Mouse (Mus musculus): ENCODE measurements around the gene Unc5b.

Unc5b gene

GRCm38 (mm10) chr10:60821311-60821710 lies 10.1 kb downstream of the Unc5b start:
- DNase-seq (ENCODE audit: low spot score): no peak

- DNase-seq (ENCODE audit: low spot score): no peak
Observed at GRCm38 (mm10) chr10:60820552-60820951, 10.8 kb downstream of the Unc5b start.

- DNase-seq (ENCODE audit: low spot score): no peak
Observed at GRCm38 (mm10) chr10:60819654-60820192, 11.7 kb downstream of the Unc5b start.

- DNase-seq (ENCODE audit: low spot score): no peak
Observed at GRCm38 (mm10) chr10:60819179-60819578, 12.2 kb downstream of the Unc5b start.

DNA sequence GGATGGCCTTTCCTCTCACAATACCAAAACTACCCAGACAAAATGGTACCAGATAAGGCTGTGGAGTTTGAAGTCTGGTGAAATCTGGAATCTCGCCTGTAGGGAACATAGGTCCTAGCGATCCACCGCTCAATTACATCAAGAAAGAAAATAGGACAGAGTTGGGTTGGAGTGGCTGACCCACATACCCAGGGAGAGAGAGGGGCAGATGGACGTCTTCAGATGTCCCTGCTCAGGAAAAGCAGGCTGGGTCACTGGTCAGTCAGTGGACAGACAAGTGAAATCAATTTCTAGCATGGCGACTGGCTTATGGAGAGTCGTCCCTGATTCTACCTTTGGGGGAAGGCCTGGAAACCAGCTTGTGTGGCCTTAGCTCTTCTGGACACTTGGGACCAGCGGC lies 12.7 kb downstream of the Unc5b start:
- DNase-seq (ENCODE audit: low spot score): no peak

GRCm38 (mm10) chr10:60817868-60818267 lies 13.5 kb downstream of the Unc5b start:
- DNase-seq (ENCODE audit: low spot score): no peak

GRCm38 (mm10) chr10:60816872-60817648 lies 14.3 kb downstream of the Unc5b start:
- DNase-seq (ENCODE audit: low spot score): no peak

- no peak for DNase-seq (ENCODE audit: low spot score)
Observed at GRCm38 (mm10) chr10:60815855-60816254, 15.5 kb downstream of the Unc5b start.

- DNase-seq (ENCODE audit: low spot score): no peak
Observed at GRCm38 (mm10) chr10:60815059-60815458, 16.3 kb downstream of the Unc5b start.

DNA sequence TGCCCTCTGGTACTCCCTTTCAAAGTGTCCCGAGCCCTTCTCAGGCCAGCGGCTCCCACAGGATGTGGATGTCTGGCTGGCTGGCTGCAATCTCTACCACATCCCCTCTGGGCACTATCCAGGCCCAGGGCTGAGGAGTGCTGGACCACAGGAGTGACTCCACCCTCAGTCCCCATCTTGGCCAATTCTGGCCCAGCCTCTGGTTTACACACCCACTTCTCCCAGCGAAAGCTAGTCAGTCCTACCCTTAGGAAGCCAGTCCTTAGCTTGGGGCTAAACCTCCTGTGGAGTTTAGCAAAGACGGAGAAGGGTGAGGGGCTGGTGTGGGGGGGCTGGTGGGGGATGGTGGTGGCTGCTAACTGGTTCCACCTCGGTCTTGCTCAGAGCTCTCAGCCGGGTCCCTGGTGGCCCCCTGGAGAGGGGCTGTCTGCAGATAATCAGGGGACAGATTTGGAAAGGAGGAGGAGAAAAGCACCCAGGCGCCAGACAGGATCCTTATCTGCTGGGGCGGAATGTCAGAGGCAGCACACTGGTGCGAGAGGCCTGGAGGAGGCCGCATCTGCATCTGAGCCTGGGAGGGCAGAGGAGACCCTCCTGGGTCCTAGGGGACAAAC lies 16.8 kb downstream of the Unc5b start:
- no peak for DNase-seq (ENCODE audit: low spot score)

DNA sequence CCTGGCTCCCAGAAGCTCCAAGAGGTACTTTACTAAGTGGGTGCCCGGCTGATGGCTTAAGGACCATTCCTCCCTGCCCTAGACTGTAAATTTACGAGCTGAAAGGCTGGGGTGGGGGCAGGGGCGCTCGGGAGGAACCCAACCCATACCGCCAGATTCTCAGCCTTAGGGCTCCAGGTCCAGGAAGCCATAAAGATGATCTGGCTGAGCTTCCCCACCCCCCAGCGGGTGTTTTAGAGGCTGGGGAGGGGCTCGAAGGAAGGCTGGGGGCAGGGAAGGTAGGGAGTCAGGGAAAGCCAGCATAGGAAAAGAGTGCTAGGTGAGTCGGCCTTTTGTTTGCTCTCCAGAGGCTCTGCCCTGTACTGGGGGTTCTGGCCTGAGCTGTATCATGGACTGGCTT lies 17.8 kb downstream of the Unc5b start:
- DNase-seq (ENCODE audit: low spot score): no peak

GRCm38 (mm10) chr10:60811792-60812525 lies 19.4 kb downstream of the Unc5b start:
- DNase-seq (ENCODE audit: low spot score): no peak

DNA sequence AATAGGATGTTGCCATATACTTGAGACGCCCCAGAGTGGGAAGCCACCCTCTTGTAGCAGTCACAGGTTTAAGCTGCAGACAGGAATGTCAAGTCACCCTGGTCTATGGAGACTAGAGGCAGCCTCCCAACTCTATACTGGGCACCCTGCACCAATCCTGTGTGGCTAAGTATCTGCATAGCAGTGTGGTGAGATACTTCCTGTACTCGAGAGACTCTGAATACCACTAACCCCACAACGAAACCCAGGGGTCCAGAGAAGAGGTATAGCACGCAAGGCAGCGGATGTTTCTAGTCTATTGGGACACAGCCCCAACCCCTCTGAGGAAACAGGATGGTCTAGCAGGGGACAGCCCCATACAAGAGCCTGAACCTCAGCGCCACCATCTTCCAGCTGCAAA lies 22.9 kb downstream of the Unc5b start:
- DNase-seq (ENCODE audit: low spot score): no peak

DNA sequence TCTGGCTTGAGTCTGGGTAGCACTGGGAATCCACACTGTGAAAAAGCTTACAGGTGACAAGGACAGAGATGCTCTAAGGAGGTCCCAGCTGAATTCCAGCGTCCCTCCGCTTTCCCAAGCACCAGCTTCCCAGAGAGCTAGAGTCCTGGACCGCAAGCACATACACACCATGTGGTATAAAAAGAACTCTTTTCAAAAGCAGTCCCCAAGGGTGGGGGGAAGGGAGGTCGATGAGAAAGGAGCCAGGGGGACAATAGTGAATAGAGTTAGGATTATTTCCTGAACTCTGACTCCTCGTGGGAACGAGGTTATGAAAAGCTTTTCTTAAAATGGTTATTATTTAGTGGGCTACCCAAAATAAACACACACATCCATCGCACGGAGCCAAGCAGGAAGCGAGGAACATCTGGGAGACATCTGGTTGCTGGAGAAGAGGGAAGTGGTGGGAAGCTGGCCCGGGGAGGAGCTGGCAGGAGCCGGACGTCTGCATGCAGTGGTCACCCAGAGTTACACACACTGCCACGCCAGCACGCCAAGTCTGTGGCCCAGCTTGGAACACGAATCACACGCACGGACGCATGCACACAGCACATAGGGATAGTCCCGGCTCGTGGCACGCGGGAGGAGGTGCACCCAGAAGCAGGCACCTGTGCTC lies 23.7 kb downstream of the Unc5b start:
- no peak for DNase-seq (ENCODE audit: low spot score)

GRCm38 (mm10) chr10:60806207-60806538 lies 25.2 kb downstream of the Unc5b start:
- no peak for DNase-seq (ENCODE audit: low spot score)

- DNase-seq (ENCODE audit: low spot score): no peak
Observed at GRCm38 (mm10) chr10:60805436-60806206, 25.8 kb downstream of the Unc5b start.

DNA sequence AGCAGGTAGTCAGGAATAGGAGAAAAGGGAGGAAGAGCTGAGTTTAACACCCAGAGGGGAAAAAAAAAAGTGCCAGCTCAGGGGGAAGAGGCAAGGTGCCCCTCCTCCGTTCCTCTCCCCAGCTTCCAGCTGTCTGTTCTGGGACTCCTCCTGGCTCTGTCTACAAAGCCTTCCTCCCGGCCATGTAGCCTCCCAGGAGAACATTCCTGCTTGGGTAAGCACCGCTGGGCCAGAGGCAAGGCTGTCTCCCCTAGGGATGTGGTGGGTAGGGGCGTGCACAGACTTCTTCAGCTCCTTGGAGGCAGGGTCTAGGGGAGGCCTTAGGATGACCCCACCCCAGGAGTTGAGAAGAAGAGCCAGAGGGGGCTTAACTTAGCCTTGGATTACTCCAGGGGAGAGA lies 26.5 kb downstream of the Unc5b start:
- DNase-seq (ENCODE audit: low spot score): no peak

DNA sequence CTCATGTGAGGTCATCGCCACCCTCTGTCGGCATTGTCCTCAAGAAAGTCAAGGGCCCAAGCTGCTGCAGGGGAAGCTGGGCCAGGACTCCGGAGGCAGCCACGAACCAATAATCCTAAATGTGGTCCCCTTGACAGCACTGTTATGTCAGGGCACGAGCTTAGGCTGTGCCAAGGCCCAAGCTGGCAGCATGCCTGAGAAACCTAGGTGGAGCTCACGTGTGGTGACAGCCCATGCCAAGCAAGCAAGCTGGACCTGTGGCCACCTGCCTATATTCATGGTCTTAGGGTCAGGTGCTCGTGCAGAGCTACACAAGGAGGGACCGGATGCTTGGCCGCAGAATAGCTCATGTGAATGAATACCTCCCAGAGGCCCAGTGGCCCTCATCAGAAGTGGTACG lies 27.4 kb downstream of the Unc5b start:
- DNase-seq (ENCODE audit: low spot score): no peak

DNA sequence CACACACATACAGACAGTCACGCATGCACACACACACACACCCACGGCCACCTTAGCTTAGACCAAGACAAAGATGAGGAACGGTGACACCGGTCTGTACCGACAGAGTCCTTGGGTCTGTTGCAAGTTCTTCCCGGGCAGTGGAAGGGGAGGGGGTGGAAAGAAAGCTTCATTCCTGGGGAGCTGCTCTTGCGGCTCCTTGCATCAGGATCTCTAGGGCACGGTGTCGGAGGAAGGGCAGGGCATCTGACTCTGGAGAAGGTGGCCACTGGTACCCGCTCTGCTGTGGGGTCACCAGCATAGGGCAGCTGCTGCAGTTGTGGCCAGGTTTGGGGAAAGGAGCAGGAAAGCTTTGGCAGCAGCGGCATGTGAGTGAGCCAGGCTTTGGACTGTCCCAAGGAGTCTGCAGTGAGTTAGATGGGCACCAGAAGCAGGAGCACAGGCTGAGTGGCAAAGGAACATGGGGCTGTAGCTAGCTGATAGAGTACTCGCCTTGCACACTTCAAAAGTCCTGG lies 29.4 kb downstream of the Unc5b start:
- no peak for DNase-seq (ENCODE audit: low spot score)

DNA sequence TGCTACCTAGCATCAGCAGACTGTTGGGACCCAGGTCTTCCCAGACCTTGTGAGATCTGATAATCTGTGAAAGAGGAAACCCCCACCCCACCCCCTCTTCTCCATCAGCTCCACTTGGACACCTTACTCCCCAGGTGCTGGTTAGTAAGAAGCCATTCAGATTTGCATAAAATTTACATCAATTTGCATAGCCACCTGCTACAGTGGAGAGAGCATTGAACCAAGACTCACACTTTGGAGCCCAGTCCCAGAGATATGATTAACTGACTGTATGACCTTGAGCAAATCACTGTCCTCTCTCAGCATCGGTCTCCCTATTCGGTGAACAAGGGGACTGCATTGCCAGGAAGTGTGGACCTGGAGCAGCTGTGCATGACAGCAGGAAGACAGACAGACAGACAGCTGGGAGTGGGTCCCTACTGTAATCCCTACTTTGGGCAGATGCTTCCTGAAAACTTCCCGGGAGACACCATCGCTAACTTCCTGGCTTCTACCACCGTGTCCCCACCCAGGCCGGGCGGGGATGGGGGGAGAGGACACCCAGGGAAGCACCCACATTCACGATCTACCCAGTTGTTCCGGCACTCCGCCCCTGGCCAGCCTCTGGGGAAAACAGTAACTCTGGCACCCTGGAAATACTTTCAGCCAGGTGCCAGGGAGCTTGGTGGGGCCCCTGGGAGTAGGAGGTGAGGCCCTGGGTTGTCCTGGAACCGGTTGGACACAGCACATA lies 30.0 kb downstream of the Unc5b start:
- DNase-seq (ENCODE audit: low spot score): no peak
